Mouse (Mus musculus): ENCODE data around the gene Gjb4.

The Gjb4 gene

DNA sequence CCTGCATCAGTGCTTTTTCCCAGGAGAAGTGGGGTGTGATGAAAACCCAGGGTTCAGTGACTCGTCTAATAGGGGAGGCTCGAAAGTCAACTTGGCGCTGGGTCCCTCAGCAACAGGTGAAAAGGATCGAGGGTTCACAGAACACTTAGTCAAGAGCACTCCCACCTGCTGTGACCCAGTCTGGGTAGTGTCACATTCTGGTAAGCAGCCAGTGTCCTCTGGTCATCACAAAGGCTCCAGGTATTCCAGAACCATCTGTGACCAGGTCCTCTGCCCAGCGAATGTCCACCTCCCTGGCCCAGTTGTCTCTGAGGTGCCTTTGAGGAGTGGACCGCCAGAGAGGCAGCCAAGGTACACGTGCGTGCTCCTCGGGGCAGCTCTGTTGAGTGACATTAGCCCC, 42.3 kb downstream of the Gjb4 start:
- no peak for DNase-seq (ENCODE audit: low read depth, low spot score)

DNA sequence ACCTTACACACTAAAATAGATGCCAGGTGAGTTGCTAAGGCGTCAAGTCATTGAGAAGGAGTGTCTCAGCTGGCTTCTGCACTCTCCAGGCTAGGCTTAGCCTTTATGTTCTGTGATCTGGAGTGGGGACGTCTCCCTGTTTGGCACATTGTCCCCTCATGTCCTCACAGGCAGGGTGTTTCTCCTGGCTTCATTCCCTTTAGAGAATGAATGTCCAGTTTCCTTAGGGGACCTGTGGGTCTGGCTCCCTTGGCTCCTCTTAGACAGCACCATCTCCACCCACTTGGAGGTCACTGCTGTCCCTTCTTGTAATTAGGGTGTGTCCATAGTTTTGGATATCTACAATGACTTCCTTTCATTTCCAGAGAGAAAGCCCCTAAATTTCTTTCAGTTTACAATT, 47.0 kb downstream of the Gjb4 start:
- no peak for DNase-seq (ENCODE audit: low read depth, low spot score)

DNA sequence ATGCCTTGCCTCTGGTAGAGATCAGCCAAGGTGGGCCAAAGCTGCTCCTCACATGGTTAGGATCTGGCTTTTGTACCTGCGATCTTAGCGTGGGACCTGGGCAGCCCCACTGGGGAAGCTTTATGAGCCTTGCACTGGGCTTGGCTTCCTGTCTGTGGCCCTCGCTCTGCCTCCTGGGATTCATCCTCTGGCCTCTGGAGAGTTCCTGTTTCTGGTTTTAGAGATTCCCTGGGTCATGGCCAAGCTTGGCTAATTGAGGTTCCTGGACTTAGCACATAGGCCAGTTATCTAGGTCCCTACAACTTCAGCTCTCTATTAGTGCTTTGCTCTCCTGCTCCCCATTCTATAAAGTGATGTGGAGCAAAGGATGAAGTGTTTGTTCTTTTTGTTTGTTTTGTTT, 50.1 kb downstream of the Gjb4 start:
- no peak for DNase-seq (ENCODE audit: low read depth, low spot score)
